Mouse (Mus musculus): Measurements from ENCODE around the gene Zfp287. TPM values are rescaled to one million over a fixed set of nuclear protein-coding genes. Genes with fewer than 3 reads are reported as not detected.
A peak's percentile ranks its signal among the peaks of the same experiment; 100 is the strongest.
"Not testable (repeated sequence)": the region's sequence is repeated elsewhere in the genome, so short reads cannot be mapped to it uniquely, and the experiment has no call there.

The Zfp287 gene
- 3.0 and 3.2 TPM in 2 replicates for polyA plus RNA-seq (2015; fragmentation: Nextera tagmentation; extraction: Ambion mirVana)

DNA sequence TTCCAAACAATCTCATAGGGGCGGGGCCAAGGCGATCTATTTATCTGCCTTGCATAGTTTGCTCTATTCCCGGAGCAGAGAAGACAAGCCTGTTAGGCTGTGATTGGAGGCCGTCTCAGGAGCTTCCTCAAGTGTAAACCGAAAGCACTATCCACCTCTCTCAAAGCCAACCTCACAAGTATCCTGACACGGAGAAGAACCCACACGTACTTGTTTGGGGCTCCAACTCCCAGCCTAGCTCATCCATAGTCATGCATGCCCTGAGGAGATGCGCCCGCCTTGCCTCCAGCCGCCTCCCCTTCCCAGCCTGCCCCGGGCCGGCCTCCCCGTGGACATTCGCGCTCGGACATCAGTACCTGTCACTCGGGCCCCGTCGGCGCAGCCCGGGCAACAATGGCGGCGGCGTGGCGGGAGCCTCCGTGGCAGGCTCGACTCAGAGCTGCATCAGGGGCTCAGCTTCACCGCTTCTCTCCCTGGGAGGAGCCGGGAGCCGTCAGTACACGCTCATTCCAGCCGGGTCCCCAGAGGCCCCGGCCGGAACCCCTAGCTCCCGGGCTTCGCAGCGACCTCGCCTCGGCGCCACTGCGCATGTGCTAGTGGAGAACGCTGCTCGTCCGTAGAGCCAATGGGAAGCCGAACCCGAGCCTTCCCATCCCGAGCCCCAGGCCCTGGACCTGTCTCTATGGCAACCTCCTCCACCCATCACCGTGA is at the start of gene Zfp287:
Gene Zfp287 (minus strand): TSS at position 595 of the 711 bp plus-strand sequence.
- DNase-seq (ENCODE audit: low spot score) = peak; percentile 83

DNA sequence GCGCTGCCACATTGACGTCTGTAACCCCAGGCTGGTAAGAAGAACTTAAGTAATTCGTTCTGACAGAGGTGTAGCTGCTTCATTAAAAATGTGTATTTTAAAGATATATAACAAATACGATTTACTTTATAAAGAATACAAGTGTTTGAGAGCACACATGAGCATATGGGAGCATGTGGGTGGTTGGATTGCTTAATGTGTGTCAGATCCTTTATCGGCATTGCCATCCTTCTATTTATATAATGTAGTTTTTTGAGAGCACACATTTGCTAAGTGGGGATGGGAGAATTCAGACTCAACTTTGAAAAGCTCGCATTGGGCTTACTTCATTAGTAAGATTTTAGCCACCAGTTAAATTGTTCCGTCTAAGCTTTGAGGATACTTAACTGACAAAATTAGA is 44.8 kb upstream of the Zfp287 start:
- no peak for DNase-seq (ENCODE audit: low spot score)

DNA sequence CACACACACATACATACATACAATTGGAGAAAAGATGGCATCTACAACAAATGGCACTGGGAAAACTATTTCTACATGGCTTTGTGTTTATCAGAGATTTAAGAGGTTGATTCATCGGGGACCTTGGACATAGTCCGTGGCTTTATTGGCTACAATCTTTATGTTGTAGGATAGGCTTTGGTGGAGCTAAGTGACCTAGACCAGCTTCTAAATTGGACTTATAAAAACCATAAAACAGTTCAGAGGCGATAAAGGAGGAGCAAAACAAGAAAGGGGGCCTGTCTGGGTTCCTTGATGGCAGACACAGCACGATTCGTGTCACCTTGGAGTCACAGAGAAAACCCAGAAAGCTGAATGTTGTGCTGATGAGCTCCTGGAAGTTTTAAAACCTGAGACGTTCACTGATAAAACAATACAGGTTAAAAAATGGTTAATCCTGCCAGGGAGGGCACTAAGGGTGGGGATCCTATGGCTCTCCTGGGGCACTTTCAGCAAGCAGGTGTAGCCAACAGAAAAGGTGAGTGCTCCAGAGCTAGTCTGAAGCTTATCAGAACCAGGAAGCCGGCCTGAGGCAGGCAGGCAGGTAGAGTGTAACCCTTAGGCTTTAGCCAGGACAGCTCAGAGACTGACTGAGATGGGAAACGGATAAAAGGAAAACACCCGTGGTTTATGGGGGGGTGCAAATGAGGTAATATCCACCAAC is 29.2 kb upstream of the Zfp287 start:
- no peak for DNase-seq (ENCODE audit: low spot score)

DNA sequence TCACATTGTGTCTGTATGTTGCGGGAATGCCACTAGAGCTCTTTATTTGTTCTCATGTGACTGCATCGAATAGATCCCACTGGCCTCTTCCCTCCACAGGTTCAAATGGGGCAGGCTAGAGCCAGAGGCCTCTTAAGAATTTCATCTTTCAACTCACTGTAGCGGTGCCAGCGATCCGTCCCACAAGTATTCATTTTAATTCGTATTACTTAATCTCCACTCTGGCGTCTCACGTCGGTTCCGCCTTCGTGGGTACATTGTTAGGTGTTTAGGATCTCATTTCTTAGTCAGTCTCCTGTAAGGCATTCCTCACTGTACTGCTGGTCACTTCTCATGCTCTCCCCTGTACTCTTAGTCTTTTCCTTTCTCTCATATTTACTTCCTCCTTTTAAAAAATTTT is 26.8 kb upstream of the Zfp287 start:
- no peak for DNase-seq (ENCODE audit: low spot score)

DNA sequence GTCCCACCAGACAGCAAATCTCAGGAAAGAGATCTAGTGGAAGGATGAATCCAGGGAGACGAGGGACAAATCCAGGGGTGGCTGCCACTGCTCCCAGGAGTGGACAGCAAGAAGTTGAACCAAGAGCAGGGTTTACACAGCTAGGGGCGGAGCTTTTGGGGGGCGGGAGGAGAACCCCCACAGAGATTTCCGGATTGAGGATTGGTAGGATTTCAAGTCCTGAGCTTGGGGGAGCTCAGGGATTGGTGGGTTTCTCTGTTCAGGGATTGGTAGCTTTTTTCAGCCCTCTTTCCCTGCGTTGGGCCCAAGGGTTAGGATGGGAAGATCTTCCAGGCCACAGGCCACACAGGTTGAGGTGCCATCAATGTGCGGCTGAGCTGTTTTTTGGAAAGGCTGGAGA is 26.2 kb upstream of the Zfp287 start:
- no peak for DNase-seq (ENCODE audit: low spot score)

DNA sequence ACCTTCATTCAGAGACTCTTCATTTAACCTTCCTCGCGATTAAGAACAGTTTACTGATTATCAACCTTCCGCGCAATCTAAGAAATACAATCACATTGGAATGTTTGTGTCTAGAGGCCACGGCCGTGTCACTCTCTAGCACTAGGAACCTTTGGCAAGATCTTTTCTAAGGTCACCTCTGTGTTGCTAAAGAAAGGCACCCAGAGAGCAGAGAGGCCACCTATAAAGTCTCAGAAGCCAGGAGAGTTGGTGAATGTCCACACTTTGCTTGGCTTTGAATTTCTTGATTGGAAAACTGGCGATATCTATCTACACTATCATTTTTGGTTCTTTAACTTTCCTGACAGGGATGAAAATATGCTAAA is 25.4 kb upstream of the Zfp287 start:
- no peak for DNase-seq (ENCODE audit: low spot score)

DNA sequence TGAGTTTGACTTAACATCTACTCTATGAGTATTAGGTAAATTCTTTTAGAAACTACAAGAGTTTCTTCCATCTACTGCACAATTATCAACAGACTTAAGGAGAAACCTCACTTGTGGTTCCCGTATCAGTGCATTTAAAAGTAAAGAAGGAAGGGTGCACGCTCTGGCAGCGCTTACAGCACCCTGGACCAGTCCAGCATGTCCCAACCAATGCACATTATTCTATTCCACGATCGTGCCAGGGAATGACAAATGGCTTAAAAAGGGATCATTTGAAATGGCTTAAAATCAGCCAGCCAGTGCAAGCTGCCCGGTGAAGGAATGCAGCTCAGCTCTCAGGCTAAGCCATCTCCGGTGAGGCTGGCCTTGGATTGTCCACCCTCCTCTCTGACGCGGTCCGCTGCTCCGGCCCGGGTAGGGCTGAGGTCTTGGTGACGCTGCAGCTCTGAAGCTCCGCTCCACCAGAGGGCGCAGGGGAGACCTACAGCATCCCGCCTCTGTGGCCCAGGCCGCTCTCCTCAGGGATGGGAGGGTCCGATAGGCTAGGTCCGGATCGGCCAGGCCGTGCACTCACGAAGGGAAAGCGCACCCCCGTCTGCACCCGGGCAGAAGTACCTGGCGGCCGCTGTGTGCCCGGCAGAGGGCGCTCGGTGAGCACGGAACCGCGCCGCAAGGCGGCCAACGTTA is 24.9 kb upstream of the Zfp287 start:
- peak; percentile 77 for DNase-seq (ENCODE audit: low spot score)

DNA sequence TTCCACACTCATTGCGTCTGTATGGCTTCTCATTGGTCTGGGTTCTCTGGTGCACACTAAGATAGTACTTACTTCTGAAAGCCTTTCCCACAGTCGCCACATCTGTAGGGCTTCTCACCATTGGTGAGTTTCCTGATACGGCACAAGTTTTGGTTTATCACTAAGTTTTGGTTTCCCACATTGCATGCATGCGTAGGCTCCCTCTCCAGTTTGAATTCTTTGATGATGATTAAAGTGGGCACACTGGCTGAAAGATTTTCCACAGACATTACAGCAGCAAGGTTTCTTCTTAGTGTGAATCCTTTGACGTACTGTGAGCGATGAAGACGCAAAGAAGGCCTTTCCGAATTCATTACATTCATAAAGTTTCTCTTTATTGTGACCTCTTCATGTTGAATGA is 21.1 kb upstream of the Zfp287 start, which contains the start of gene Gm10428:
Gene Gm10428 (plus strand): TSS at position 321 of the 400 bp plus-strand sequence.
- no peak for DNase-seq (ENCODE audit: low spot score)

DNA sequence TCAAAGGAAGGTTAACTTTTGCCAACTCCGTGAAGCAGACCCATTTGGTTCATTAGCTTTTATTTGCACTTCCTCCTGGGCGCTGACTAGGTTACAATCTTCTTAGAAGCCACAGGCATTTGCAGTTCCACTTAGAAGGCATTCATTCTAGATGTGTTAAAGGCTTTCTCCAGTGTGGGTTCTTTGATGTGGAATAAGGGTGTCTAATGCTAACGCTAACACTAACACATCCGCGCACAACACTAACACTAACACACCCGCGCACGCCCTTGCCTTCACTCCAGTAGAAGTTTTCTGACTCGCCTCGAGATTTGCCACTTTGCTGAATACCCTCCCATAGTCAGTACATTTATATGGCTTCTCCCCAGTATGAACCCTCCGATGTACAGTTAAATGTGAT is 20.5 kb upstream of the Zfp287 start:
- DNase-seq (ENCODE audit: low spot score) = peak; percentile 35

DNA sequence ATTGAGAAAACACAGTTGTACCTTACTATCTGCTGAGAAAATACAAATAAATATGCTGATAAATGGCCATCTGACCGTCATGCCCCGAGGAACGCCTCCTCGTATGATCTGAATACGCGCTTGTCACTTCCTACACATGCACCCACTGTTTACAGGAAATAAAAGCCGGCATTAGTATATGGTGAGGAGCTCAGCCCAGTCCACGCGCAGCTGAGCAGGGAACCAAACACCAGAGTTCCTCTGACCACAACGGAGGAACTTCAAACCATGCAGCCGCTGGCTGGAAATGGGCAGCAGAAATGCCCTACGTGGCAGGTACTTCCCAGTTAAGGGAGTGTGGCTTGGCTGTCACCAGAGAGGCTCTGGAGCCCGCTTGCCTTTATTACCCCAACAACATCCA is 17.7 kb upstream of the Zfp287 start:
- not testable (repeated sequence) for DNase-seq (ENCODE audit: low spot score)

DNA sequence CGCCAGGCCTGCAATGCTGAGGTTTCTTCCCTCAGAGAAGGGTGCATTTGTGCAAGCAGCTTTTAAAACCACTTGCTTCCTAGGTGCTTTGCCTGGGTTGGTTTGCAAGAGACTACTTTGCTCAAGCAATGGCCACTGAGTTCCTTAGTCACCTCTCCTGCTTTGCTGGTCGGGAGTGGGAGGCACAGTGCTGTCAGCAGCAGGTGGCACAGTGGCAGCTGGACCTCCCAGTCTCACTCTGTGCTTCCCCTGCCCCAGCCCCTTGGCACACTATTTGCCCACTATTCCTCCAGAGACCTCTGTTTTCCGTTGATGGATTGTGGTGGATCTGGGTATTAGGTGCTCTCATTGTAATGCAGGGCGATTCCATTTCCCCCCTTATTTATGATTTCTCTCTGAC is 16.4 kb upstream of the Zfp287 start:
- no peak for DNase-seq (ENCODE audit: low spot score)

DNA sequence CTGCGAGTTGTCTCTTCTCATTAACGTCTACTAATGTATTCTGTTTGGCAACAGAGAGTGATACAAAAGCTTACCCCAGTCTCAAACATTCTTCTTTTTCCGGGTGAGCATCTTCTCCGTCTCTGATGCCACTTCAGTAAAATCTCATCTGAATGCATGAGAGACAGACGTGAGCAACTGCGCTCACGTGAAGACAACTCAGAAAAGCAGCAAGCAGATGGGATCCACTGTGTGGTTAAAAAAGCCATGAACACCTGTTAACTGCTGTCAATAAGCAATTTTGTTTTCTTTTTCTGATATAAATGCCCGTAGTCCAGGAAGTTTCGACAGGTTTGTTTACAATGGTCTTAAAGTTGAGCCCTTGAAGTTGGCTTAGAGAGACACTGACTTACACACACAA is 15.5 kb upstream of the Zfp287 start:
- DNase-seq (ENCODE audit: low spot score) = no peak

DNA sequence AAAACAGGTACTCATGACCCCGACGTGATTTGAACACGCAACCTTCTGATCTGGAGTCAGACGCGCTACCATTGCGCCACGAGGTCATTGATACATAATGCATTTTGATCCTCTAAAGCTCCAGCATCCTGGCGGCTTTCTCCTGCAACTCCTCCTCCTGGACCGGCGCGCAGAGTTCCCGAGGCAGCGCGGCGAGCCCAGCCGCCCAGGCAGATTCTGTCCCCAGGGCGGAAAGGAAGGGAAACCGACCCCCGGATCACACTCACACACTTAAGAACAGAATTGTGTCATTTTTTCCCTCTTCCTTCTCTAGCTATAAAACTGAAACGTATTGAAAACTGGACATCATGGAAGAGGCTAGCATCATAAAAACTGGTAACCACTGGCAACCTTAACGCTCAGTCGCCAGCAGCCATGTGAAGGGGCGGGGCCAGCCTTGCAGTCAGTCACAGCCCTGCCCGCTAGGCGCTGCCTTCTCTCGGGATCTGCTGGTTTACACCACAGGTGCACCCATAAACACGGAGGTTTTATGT is 14.4 kb upstream of the Zfp287 start:
- peak; percentile 38 for DNase-seq (ENCODE audit: low spot score)

DNA sequence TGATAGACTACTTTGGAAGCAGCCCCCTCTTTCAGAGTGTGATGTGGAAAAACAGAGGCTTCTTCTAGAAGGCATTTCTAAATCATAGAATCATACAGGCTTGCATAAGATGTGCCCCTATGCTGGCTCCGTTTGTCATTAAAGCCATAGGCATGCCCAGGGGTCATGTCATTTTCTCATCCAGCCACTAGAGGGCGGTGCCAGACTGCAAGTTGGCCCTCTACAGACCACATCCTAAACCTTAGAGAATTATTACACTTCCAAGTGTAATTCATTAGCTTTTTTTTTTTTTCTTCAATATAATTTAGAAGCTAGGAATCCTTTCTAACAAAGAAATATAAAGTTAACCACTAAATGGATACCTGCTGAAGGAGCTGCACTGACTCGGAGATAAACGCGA is 12.4 kb upstream of the Zfp287 start:
- peak; percentile 73 for DNase-seq (ENCODE audit: low spot score)

DNA sequence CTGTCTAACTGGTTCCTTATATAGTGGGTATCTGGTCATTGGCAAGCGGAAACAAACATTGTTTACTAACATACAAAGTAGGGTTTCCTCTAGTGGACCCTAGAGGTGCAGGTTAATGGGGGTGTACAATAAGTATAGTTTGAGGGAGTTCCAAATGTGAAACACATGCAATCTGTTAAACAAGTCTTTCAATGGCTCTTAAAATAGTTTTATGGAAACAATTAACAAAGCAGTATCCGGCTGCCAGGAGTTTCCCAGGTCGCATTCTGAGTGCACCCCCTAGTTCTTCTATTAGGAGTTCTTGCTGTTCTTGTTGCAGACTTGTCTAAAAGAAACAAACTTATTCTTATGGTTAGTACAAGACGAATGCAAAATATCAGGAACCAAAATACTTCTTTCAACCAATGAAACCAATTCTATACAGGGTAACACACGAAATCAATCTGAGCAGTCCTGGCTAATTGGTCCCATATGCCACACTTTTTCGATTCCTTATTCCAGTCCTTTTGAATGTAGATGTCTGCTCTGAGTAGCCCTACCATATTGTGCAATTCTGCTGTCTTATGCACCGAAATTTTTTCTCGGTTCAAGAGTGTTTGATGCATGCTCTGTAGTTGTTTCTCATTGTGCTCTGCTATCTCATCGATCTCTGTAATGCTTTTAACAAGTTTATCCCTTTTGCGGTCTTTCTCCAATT is 10.7 kb upstream of the Zfp287 start:
- no peak for DNase-seq (ENCODE audit: low spot score)

DNA sequence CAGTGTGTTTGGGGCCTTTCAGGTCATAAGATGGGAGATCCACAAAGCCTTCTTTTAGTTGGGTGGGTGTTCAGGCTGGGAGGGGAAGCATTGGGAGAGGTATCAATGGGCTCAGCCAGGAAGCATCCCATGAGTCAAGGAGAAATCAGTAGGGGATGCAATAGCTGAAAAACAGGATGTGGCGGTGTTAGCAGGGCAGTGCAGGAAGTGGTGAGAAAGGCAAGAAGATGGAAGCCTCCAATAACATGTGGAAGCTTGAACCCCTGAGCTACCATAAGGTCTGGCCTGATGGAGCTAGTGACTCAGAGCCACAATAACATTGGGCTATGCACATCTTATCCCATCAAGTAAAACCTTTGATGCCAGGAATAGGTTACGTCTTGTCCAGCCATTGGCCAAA is 9.5 kb upstream of the Zfp287 start:
- peak; percentile 14 for DNase-seq (ENCODE audit: low spot score)

DNA sequence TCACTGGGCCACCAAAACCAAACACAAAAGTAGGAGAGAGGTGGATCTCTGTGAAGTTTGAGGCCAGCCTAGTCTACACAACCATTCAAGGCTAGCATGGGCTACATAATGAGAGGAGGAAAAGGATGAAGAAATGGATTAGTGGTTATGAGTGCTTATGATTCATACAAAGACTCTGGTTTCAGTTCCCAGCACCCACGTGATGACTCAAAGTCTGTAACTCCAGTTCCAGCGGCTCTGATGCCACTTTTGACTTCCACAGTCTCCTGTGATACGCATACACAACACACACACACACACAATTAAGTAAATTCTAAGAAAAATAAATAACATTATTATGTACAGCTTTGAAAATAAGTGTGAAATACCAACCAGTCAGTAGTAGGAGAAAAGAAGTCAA is 960 bp upstream of the Zfp287 start:
- no peak for DNase-seq (ENCODE audit: low spot score)

DNA sequence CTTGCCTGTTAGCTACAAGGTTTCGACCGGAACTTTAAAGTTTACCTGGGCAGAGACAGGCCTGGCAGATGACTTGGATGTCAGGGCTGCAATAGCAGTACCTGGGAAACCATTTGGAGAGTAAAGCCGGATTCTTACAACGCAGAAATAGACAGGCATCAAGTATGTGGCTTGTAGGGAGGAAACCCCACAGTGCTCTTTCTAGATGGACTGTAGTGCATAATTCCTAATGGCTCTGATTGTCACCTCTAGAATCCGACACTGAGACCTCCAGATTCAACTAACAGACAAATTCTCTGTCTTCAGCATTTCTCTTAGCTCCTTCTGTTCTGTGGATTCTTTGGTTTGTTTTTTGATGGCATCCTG is 300 bp upstream of the Zfp287 start:
- no peak for DNase-seq (ENCODE audit: low spot score)

DNA sequence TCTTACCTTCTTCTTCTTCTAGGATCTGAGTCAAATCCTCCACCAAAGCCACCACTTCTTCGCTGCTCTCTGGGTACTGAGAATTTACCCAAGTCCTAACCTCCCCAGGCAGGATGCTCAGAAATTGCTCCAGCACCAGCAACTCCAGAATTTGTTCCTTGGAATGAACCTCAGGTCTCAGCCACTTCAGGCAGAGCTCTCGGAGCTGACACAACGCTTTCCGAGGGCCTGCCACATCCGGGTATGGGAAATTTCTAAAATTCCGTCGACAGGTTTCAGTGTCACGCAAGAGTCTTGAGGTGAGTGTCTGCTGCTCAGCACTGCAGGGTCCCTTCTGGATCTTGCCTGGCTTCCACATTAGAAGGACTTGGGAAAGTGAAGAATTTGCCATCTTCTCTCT is 3.4 kb downstream of the Zfp287 start:
- no peak for DNase-seq (ENCODE audit: low spot score)

DNA sequence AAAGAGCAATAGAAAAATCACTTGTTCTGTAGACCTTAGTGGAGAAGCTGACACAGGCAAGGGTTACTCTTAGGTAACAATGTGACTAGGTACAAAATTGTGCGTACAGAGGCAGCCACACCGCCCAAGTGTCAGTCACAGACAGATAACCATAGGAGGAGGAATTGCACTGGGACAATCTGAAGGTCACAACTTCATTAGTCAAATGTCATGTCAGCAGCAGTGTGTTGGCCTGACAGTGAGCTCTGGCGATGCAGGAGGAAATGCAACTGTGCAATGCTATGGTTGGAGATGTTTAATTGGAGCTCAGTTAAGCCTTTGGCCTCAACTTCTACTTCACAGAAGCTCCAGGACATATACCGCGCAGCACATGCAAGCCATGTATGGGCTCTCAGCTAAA is 21.0 kb downstream of the Zfp287 start:
- no peak for DNase-seq (ENCODE audit: low spot score)

DNA sequence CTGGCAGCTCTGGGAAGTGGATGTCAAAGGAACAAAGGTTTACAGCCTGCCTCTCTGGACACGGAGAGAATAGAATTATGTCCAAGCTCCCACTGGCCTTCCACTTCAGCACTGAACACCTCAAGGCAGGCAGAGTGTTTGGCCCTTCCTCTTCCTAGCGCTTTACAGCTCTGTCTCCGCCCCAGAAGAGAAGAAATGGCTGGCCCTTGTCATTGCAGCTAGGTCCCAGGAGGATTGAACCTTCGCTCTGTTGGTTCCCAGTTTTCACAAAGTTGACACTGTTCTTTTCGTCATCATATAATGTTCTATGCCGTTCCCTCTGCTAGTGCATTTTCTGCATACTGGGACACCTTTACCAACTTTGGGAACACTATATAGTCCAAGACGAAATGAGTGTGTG is 23.5 kb downstream of the Zfp287 start:
- no peak for DNase-seq (ENCODE audit: low spot score)

DNA sequence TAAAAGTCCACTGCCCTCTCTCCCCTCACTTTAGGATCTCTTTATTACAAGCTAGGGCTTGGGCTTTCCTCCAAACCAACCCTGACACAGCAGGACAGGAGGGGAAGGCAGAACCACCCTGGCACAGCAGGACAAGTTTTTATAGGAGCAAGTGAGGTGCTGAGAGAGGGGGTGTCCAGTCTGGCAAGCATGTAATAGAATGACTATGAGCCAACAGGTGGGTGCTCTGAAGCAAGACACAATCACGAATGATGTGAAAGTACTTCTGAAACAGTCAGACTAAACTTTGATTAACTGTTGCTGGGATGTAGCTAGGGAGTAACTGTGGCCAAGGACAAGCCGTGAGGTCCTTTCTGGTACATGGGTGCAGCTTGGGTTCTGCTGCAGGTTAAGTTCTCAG is 25.6 kb downstream of the Zfp287 start:
- DNase-seq (ENCODE audit: low spot score) = no peak

Measured in thymus, postnatal 0 days (tissue).